Mouse (Mus musculus) heart, embryonic 15.5 days (tissue): ENCODE data around the gene Frmd4a. TPM values are rescaled to one million over a fixed set of nuclear protein-coding genes. Genes with fewer than 3 reads are reported as not detected.
A peak's percentile ranks its signal among the peaks of the same experiment; 100 is the strongest.

Experiments
- ATAC-seq: fragments of 200-750 bp; cut with Nextera tagmentation; replicated peaks from 2 replicates; pipeline ENCODE4 v1.8.0; 2017; ENCODE audit warnings: low read depth, moderate TSS enrichment; ENCODE audit not compliant: insufficient number of reproducible peaks, insufficient read depth, low FRiP score
- H3K27ac ChIP-seq: fragments of 300-500 bp; sonication (generic); 2 replicates; pipeline ENCODE4 v1.5.1; 2015; ENCODE audit warnings: mild to moderate bottlenecking, inconsistent platforms
- H3K27me3 ChIP-seq: fragments of 300-500 bp; sonication (generic); 2 replicates; pipeline ENCODE4 v1.6.1; 2015; ENCODE audit warnings: inconsistent platforms
- H3K36me3 ChIP-seq: fragments of 300-500 bp; sonication (generic); 2 replicates; pipeline ENCODE4 v1.6.1; 2015; ENCODE audit warnings: mild to moderate bottlenecking, inconsistent platforms
- H3K4me1 ChIP-seq: fragments of 300-500 bp; sonication (generic); replicated peaks from 2 replicates; pipeline ENCODE4 v1.6.1; 2015; ENCODE audit warnings: inconsistent platforms
- H3K4me2 ChIP-seq: fragments of 300-500 bp; sonication (generic); 2 replicates; pipeline ENCODE4 v1.6.1; 2015; ENCODE audit warnings: inconsistent platforms, mild to moderate bottlenecking, moderate library complexity
- H3K4me3 ChIP-seq: fragments of 300-500 bp; sonication (generic); 2 replicates; pipeline ENCODE4 v1.5.1; 2015; ENCODE audit warnings: mild to moderate bottlenecking, inconsistent platforms
- H3K9ac ChIP-seq: fragments of 300-500 bp; sonication (generic); 2 replicates; pipeline ENCODE4 v1.6.1; 2015; ENCODE audit warnings: mild to moderate bottlenecking, inconsistent platforms
- H3K9me3 ChIP-seq: fragments of 300-500 bp; sonication (generic); replicated peaks from 2 replicates; pipeline ENCODE4 v1.6.1; 2016; ENCODE audit warnings: inconsistent platforms
- WGBS: fragments of 180-500 bp; shearing (Covaris S2); methylation state at CpG from one replicate; pipeline ENCODE4 v1.1.7; 2015; ENCODE audit warnings: mixed read lengths; 5-methylcytosine and 5-hydroxymethylcytosine counted together
- polyA plus RNA-seq: library from polyadenylated mRNA; unstranded; fragments of >200 nt; fragmentation: Nextera tagmentation; extraction: Ambion mirVana; gene quantifications from 2 replicates; pipeline ENCODE4 v1.2.1, GENCODE M21; 2015

The Frmd4a gene
- polyA plus RNA-seq, 1 experiment from 2014 or later: 15.6 TPM

DNA sequence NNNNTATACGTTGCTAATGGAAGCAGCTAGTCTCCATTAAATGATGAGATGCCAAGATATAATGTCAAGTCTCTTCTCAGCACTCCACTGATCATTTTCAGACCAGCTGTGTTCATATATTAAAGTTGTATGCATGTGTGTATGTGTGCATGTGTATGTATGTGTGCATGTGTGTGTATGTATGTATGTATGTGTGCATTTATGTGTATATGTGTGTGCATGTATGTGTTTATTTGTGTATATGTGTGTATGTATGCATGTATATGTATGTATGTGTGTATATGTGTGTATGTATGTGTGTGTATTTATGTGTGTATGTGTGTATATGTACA is 204.9 kb downstream of the Frmd4a start:
- 0% methylated on average over 1 of the region's 1 CpGs for WGBS
- Histone ChIP-seq H3K27me3 (no peaks in the 10 kb centered on the region), H3K27ac (no peak overlapping the region), H3K36me3 (no peaks in the 10 kb centered on the region), H3K4me3 (no peak overlapping the region), H3K9ac (no peak overlapping the region), H3K4me1 (peaks cover 19% of the 10 kb centered on the region), H3K4me2 (no peak overlapping the region), H3K9me3 (no peaks in the 10 kb centered on the region)
- ATAC-seq: no peak

DNA sequence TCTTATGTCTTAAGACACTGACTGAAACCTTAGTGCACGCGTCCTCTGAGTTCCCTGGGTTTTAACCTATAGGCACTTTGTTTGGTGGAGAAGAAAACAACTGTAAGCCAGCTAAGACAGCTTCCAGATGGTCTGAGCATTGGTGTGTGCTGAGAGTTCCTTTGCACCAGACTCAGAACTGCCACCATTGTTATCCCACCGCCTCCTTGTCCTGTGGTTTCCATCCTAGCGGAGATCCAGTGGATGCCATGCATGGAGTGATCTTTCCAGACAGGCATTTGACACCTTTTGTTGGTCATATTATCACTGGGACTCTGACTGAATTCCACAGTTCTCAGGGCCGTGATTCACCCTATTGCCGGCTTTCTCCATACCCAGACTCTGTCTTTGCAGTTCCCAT is 205.8 kb downstream of the Frmd4a start:
- Histone ChIP-seq H3K9me3 (no peaks in the 10 kb centered on the region), H3K4me3 (no peak overlapping the region), H3K4me2 (no peak overlapping the region), H3K27me3 (no peaks in the 10 kb centered on the region), H3K4me1 (peaks cover 27% of the 10 kb centered on the region), H3K27ac (no peak overlapping the region), H3K9ac (no peak overlapping the region), H3K36me3 (no peaks in the 10 kb centered on the region)
- no peak for ATAC-seq
- 76% methylated on average over 6 of the region's 6 CpGs for WGBS

DNA sequence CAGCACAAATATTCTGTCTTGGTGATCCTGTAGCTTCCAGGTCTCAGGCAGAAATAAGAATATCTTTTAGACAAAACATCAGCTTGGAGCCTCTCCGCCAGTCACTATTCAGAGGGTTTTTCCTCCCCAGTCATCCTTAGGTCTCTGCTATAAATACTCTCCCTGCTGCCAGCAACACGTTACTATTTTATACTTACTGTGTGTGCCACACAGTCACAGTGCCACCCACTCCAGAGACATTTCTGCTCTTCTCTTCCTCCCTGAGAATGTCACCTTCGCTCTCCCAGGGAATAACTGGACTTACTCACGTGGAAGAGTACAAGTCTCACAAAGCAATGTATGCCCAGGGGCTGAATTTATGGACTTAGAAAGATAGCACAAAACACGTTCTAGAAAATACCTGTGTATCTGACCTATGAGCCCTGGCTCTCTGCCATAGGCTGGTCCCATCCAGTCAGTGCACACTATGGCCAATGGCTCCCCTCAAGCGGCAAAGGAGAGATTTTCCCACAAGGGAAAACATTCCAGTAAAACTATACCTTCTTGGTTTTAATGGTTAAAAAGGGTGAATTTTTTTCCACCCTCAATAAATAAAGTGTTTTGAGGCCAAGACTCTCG is 209.5 kb downstream of the Frmd4a start:
- ATAC-seq: 0 out of 2 replicates have a peak, but pooled peaks have one; percentile 28
- Histone ChIP-seq H3K4me1 (peaks cover 32% of the 10 kb centered on the region), H3K9me3 (no peaks in the 10 kb centered on the region), H3K4me2 (0 out of 2 replicates have a peak overlapping the region, but pooled peaks have one; percentile 13), H3K4me3 (no peak overlapping the region), H3K27me3 (no peaks in the 10 kb centered on the region), H3K36me3 (no peaks in the 10 kb centered on the region), H3K9ac (no peak overlapping the region), H3K27ac (peak overlapping the region; percentile 77)
- WGBS: 45% methylated on average over 7 of the region's 7 CpGs

DNA sequence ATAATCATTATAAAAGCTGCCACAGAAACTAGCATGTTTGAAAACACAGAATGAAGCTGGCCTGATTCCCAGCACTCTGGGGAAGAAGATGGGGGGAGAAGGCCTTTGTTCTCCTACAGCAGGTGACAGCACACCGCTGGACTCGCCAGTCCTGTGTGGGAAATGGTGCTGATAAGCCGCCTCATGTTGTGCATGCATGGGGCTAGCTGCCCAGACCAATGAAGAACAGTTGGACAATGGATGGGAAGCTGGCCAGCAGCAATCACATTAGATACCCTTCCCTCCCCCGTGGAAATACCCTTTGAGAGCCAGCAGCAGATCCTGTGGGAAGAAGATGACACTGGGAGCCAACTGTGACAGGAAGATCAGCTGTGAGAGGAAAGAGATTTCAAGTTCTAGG is 210.0 kb downstream of the Frmd4a start:
- Histone ChIP-seq H3K4me3 (no peak overlapping the region), H3K27ac (peak overlapping the region; percentile 77), H3K27me3 (no peaks in the 10 kb centered on the region), H3K4me1 (peaks cover 35% of the 10 kb centered on the region), H3K4me2 (no peak overlapping the region), H3K36me3 (no peaks in the 10 kb centered on the region), H3K9me3 (no peaks in the 10 kb centered on the region), H3K9ac (no peak overlapping the region)
- 22% methylated on average over 4 of the region's 4 CpGs for WGBS
- peak; percentile 78 for ATAC-seq

DNA sequence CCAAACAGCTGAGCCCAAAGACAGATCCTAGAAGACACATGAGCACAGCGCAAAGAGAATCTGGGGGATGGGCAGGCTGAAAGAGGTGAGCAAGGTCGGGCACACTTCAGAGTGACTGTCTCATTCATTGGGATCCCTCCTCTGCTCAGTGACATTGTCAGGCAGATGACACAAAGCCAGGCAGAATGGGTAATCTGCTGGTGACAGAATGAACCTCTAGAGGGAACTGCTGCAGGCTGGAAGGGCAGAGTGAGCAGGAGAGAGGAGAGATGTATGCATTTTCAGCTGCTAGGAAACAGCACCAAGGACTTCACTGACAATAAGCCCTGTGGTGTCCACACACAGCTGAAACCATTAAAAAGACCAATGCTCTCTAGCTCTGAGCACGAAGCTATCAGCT is 211.0 kb downstream of the Frmd4a start:
- Histone ChIP-seq H3K4me3 (no peak overlapping the region), H3K27ac (0 out of 2 replicates have a peak overlapping the region, but pooled peaks have one; percentile 77), H3K9ac (no peak overlapping the region), H3K4me1 (peaks cover 41% of the 10 kb centered on the region), H3K4me2 (no peak overlapping the region), H3K27me3 (no peaks in the 10 kb centered on the region), H3K9me3 (no peaks in the 10 kb centered on the region), H3K36me3 (no peaks in the 10 kb centered on the region)
- ATAC-seq: no peak
- 19% methylated on average over 3 of the region's 3 CpGs for WGBS

DNA sequence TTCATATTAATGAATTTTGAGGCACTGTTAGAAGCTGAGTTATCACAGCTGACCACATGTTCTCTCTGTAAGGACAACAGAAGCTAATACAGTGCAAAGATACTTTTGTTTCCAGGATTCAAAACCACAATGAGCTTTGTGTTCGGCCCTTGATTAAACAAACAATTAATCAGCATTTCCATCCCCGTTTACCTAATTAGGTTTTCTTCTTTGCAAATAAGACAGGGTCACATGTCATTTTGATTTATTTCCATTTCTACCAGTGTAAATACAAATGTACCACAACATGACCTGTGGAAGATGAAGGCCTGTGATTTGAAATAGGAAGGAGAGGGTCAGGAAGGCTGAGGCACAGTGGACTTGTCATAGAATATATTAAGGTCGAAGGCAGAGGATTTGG is 214.8 kb downstream of the Frmd4a start:
- Histone ChIP-seq H3K4me3 (no peak overlapping the region), H3K9ac (no peak overlapping the region), H3K27ac (peak overlapping the region; percentile 56; the same call in 1 of the 2 replicates), H3K4me2 (peak overlapping the region; percentile 49; the same call in 1 of the 2 replicates), H3K4me1 (peaks cover 31% of the 10 kb centered on the region), H3K9me3 (no peaks in the 10 kb centered on the region), H3K36me3 (no peaks in the 10 kb centered on the region), H3K27me3 (no peaks in the 10 kb centered on the region)
- 50% methylated on average over 3 of the region's 3 CpGs for WGBS
- ATAC-seq: no peak

DNA sequence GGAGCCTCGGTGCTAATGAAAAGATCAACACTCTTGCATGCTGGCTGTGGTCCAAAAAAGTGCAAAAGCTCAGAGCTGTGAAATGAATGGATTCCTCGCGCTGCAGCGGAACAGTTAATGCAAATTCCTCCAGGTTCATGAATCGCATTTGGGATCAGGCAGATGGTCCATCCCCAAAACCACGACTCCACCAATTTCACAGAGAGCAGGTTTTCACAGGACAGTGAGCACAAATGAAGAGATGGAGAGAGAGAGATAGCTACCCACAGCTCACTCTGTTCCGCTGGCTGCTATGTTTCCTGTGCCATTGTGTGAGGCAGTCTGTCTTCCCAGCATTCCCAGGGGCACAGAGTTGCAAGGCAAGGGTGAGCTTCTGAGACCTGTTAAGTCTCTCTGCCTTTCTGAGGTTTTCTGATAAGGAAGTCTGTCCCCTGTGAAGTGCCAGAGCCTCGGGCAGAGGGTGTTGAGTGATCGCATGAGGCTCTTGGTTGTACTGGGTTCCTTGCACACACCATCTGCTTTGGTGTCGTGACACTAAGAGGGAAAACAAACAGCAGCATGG is 215.3 kb downstream of the Frmd4a start:
- 23% methylated on average over 10 of the region's 10 CpGs for WGBS
- ATAC-seq: 0 out of 2 replicates have a peak, but pooled peaks have one; percentile 47
- Histone ChIP-seq H3K4me2 (peak overlapping the region; percentile 49), H3K9me3 (no peaks in the 10 kb centered on the region), H3K36me3 (no peaks in the 10 kb centered on the region), H3K27ac (peak overlapping the region; percentile 56), H3K4me3 (no peak overlapping the region), H3K27me3 (no peaks in the 10 kb centered on the region), H3K9ac (no peak overlapping the region), H3K4me1 (peaks cover 26% of the 10 kb centered on the region)

DNA sequence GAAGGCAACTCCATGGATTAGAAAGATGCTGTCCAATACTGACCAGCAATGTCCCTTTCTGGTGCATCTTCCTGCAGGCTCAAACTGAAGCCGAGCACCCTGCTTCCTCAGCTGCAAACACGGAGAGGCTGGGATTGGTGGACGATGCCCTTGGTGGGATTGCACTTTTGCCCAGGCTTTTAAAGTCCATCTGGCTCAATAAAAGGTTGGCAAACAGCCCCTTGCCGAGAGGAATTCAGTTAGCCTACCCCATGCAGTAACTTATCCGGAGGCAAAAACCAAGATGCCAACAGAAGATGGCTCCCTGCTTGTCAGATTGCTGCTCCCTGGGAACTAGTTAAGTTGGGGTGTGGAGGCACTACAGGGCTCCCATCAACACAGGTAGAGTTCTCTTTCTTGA is 220.2 kb downstream of the Frmd4a start:
- H3K9ac ChIP-seq: no peak overlapping the region
- H3K27me3 ChIP-seq: no peaks in the 10 kb centered on the region
- WGBS: 89% methylated on average over 5 of the region's 5 CpGs
- no peaks in the 10 kb centered on the region for H3K9me3 ChIP-seq
- no peaks in the 10 kb centered on the region for H3K36me3 ChIP-seq
- no peak for ATAC-seq
- H3K4me3 ChIP-seq: no peak overlapping the region
- H3K27ac ChIP-seq: no peak overlapping the region
- no peak overlapping the region for H3K4me2 ChIP-seq
- peaks cover 4% of the 10 kb centered on the region for H3K4me1 ChIP-seq

DNA sequence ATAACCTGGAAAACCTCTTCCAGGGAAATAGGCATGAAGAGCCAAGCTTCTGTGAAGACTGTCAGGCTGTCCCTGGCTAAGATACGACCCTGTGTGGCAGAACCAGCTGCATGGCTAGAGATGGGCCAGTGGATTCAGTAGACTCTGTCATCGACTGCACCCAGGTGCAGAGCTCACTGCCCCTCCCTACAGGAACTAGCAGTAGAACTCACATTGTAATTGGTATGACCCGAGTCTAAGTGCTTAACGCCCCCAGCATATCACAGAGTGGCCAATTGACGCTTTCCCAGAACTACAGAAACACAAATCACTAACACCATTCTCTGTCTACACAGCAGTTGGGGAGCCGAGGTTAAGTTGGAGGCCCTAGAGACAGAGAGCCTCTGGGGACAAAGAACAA is 232.2 kb downstream of the Frmd4a start:
- H3K9me3 ChIP-seq: no peaks in the 10 kb centered on the region
- 37% methylated on average over 6 of the region's 6 CpGs for WGBS
- no peaks in the 10 kb centered on the region for H3K27me3 ChIP-seq
- no peak overlapping the region for H3K4me2 ChIP-seq
- H3K36me3 ChIP-seq: no peaks in the 10 kb centered on the region
- H3K4me3 ChIP-seq: no peak overlapping the region
- no peak overlapping the region for H3K27ac ChIP-seq
- no peak overlapping the region for H3K9ac ChIP-seq
- ATAC-seq: no peak
- peaks cover 16% of the 10 kb centered on the region for H3K4me1 ChIP-seq

DNA sequence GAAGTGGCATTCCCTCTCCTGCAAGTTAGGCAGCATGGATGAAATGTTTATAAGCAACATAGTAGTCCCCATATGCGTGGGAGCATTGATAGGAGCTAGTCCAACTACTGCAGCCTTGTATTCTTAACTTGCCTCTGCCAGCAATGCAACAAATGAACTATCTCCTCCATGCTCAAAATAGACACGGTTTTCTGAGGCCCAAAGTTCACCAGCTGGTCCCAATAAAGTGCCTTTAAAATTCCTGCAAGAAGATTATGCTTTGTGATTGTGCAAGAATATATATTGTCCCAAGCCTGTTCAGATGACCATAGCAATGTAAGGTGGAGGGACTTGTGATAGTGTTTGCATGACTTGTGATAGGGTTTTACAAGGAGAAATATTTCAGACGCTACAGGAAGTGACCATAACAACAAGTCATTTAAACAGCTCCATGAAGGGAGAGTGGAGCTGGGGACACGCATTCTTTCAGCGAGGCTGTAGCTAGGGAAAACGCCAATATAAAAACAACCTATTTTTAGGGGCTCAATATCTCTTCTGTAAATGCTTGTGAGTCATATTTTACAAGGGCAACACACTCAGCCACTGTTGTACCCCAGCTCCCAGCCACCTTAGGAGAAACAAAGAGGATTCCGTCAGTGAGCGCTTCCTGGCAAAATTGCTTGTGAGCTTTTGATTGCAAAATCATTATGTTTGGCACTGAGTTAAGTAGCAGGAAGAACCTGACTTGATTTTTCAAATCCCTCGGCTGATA is 235.2 kb downstream of the Frmd4a start:
- 11% methylated on average over 9 of the region's 9 CpGs for WGBS
- H3K27ac ChIP-seq: peak overlapping the region; percentile 95
- no peaks in the 10 kb centered on the region for H3K27me3 ChIP-seq
- peak; percentile 77 for ATAC-seq
- no peak overlapping the region for H3K4me3 ChIP-seq
- peaks cover 16% of the 10 kb centered on the region for H3K4me1 ChIP-seq
- H3K4me2 ChIP-seq: peak overlapping the region; percentile 51
- H3K9me3 ChIP-seq: no peaks in the 10 kb centered on the region
- H3K36me3 ChIP-seq: no peaks in the 10 kb centered on the region
- H3K9ac ChIP-seq: no peak overlapping the region

DNA sequence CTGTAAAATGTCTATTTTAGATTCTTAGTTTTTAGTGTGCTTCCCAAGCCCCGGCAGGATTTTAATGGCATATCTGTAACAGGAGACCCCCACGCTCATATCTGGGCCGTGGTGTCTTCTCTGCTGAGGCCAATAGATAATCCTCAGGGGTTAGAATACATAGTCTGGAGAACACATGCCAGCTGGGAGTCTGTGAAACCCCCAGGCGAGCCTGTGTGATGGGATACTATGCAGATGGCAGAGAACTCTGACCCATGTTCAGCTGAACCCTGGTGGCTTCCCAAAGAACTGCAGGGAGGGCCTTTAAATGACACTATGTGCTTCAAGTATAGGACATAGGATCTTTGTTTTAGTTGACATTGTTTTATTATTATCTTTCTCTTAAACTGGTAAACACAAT is 235.8 kb downstream of the Frmd4a start:
- Histone ChIP-seq H3K4me3 (no peak overlapping the region), H3K9me3 (no peaks in the 10 kb centered on the region), H3K36me3 (no peaks in the 10 kb centered on the region), H3K4me2 (peak overlapping the region; percentile 51), H3K4me1 (peaks cover 16% of the 10 kb centered on the region), H3K9ac (no peak overlapping the region), H3K27me3 (no peaks in the 10 kb centered on the region), H3K27ac (peak overlapping the region; percentile 95)
- peak; percentile 71 for ATAC-seq
- WGBS: 11% methylated on average over 4 of the region's 4 CpGs
